Comparison of ENCODE assay signal across 15 mouse cellular contexts in the genomic region with DNA sequence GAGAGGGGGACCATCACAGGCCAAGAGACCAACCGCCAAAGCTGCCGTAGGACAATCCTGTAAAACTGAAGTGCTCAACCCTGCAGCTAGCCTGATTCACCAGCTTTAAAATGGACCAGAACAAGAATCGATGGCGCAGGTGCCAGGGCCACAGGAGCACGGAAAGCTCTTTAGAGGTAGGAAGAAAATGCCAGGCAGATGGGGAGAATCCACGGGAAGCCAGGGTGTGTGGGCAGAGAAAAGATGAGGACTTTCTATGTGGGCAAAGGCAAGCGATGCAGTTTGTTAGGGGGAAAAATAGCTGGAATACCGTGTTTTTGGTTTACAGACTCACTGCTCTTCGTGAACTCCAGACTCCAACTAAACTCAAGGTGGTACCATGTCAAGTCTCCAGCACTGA.
DNase-seq lines count a peak whose midpoint lies in the region.
"Had no signal": no experiment of that assay in that cellular context is flagged by ENCODE, and none has a peak within 500 bp of the region (broad histone marks: within the 10 kb centered on the region; RNA-seq: fewer than 3 reads in every experiment).

No protein-coding gene starts in this region.

- DNase-seq in cerebellum, postnatal 36 days: peak; percentile 3 to 12
- DNase-seq in cerebellum, postnatal 4 days (ENCODE audit: low spot score in 2 of 2): no peak
- peak; percentile 23 for DNase-seq in right cerebral cortex, adult 18-20 months
- DNase-seq in right cerebral cortex, postnatal 4 days: no peak
- DNase-seq in layer of hippocampus, adult 9-11 months: peak; percentile 40
- peak; percentile 19 for DNase-seq in telencephalon, adult 2 months (ENCODE audit: low read depth, low spot score)
- DNase-seq in Muller cell, postnatal 12 days (ENCODE audit: inconsistent ontology term): no peak
- DNase-seq: adrenal gland, adult 2 months; forebrain, postnatal 0 days; gastrocnemius, postnatal 10 days; heart, adult 18-20 months; heart, postnatal 4 days; lung, adult 2 months; midbrain, embryonic 14.5 days; thymus, postnatal 25 days had no signal

Comparison
In these comparisons a context has a peak if more than half of its experiments do, and no peak if none do; other contexts are left out.
1. DNase-seq: peak in cerebellum, postnatal 36 days (2 of 2), right cerebral cortex, adult 18-20 months (single experiment), layer of hippocampus, adult 9-11 months (single experiment) and telencephalon, adult 2 months (single experiment); none in cerebellum, postnatal 4 days (0 of 2), right cerebral cortex, postnatal 4 days (single experiment) and Muller cell, postnatal 12 days (single experiment).